Mouse (Mus musculus) liver, embryonic 16.5 days (tissue): ENCODE data around the gene Cdh23. TPM values are rescaled to one million over a fixed set of nuclear protein-coding genes. Genes with fewer than 3 reads are reported as not detected.

Source experiments
- ATAC-seq: fragments of 200-750 bp; cut with Nextera tagmentation; 2 replicates; pipeline ENCODE4 v1.8.0; 2017; ENCODE audit warnings: low read depth, mild to moderate bottlenecking, moderate number of reproducible peaks, moderate library complexity
- H3K27ac ChIP-seq: fragments of 300-500 bp; sonication (generic); 2 replicates; pipeline ENCODE4 v1.5.1; 2014; ENCODE audit warnings: mild to moderate bottlenecking, low read length
- H3K27me3 ChIP-seq: fragments of 300-500 bp; sonication (generic); 2 replicates; pipeline ENCODE4 v1.6.1; 2014; ENCODE audit warnings: low read depth, low read length, mixed read lengths; ENCODE audit not compliant: control insufficient read depth, insufficient read depth
- H3K36me3 ChIP-seq: fragments of 300-500 bp; sonication (generic); 2 replicates; pipeline ENCODE4 v1.6.1; 2014; ENCODE audit warnings: mild to moderate bottlenecking; ENCODE audit not compliant: control insufficient read depth, insufficient read depth
- H3K4me1 ChIP-seq: fragments of 300-500 bp; sonication (generic); 2 replicates; pipeline ENCODE4 v1.6.1; 2014; ENCODE audit warnings: low read depth, low read length, mixed read lengths; ENCODE audit not compliant: control insufficient read depth
- H3K4me2 ChIP-seq: fragments of 300-500 bp; sonication (generic); 2 replicates; pipeline ENCODE4 v1.6.1; 2014; ENCODE audit warnings: low read depth, low read length, mixed read lengths
- H3K4me3 ChIP-seq: fragments of 300-500 bp; sonication (generic); 2 replicates; pipeline ENCODE4 v1.5.1; 2014; ENCODE audit warnings: low read depth, mild to moderate bottlenecking, low read length
- H3K9ac ChIP-seq: fragments of 300-500 bp; sonication (generic); 2 replicates; pipeline ENCODE4 v1.6.1; 2014; ENCODE audit warnings: low read depth, low read length
- H3K9me3 ChIP-seq: fragments of 300-500 bp; sonication (generic); replicated peaks from 2 replicates; pipeline ENCODE4 v1.6.1; 2016; ENCODE audit warnings: low read length; ENCODE audit not compliant: control insufficient read depth
- WGBS: fragments of 180-500 bp; shearing (Covaris S2); extraction: QIAGEN DNeasy Blood & Tissue Kit; methylation state at CpG from one replicate; pipeline ENCODE4 v1.1.7; 2014; ENCODE audit not compliant: insufficient replicate concordance; 5-methylcytosine and 5-hydroxymethylcytosine counted together
- polyA plus RNA-seq: library from polyadenylated mRNA; unstranded; fragments of >200 nt; fragmentation: Nextera tagmentation; extraction: Ambion mirVana; gene quantifications from 2 replicates; pipeline ENCODE4 v1.2.1, GENCODE M21; 2015

Cdh23 gene
- polyA plus RNA-seq, 1 experiment from 2014 or later = 0.65 TPM

DNA sequence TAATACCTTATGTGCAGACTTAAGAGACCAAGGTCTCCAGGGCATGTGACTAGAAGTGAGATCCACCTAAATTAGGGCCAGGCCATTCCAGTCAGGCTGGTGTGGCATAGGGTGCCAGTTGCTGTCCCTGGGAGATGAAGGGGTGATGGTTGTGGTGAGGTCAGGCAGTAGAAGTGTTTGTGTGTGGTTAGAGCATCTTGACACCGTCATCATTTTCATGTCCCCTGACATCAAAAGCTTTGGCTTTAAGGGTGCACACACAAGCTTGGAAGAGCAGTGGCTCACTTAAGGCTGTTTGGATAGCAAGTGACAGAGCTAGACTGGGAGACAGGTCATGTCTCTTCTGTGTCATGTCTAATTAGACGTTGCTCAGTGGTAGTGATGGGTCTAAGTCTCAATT, 408.6 kb downstream of the Cdh23 start:
- Histone ChIP-seq H3K4me3 (no peak overlapping the region), H3K9ac (no peak overlapping the region), H3K27ac (no peak overlapping the region), H3K4me2 (no peak overlapping the region), H3K27me3 (no peaks in the 10 kb centered on the region), H3K4me1 (peaks cover 50% of the 10 kb centered on the region), H3K9me3 (no peaks in the 10 kb centered on the region), H3K36me3 (0 out of 2 replicates have a peak, but pooled peaks cover 3% of the 10 kb centered on the region)
- 61% methylated on average over 2 of the region's 2 CpGs for WGBS
- no peak for ATAC-seq

DNA sequence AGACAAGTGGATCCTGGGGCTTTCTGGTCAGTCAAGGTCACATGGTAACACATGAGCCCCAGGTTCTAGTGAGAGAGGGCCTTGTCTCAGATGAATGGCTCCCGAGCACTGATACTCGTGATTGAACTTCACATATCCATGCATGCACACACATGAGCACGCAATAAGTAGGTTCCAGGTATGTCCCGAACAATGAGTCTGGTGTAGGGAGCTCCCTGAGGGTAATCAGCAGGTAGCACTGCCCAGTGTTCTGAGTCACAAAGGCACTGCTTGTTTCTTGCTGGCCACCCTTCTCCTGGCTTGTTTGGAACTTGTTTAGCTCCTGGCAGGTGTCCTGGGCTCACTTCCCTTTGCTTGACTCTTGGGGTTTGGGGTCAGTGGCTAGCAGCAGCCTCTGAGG, 409.1 kb downstream of the Cdh23 start:
- H3K27ac ChIP-seq = no peak overlapping the region
- no peak overlapping the region for H3K9ac ChIP-seq
- H3K27me3 ChIP-seq = no peaks in the 10 kb centered on the region
- ATAC-seq = no peak
- no peaks in the 10 kb centered on the region for H3K36me3 ChIP-seq
- no peak overlapping the region for H3K4me2 ChIP-seq
- peaks cover 55% of the 10 kb centered on the region for H3K4me1 ChIP-seq
- H3K4me3 ChIP-seq = no peak overlapping the region
- H3K9me3 ChIP-seq = no peaks in the 10 kb centered on the region
- 74% methylated on average over 4 of the region's 4 CpGs for WGBS

DNA sequence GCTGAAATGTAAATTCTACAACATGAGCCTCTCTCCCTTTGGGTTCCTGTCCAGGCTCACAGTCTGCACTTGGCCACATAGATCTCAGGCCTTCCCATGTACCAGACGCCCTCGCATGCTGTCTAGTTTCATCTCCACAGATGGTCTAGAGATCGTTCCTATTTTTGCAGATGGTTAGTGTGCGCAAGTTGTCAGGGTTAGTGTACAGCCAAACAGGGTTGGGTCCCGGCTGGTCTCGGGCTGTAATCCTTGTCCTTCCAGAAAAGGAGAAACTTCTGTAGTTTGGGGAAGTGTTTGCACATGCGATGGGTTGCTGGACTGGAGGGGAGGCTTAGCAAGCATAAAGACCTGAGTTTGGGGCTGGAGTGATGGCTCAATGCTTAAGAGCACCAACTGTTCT, 409.7 kb downstream of the Cdh23 start:
- Histone ChIP-seq H3K9ac (no peak overlapping the region), H3K9me3 (no peaks in the 10 kb centered on the region), H3K27ac (no peak overlapping the region), H3K36me3 (no peaks in the 10 kb centered on the region), H3K4me1 (peaks cover 57% of the 10 kb centered on the region), H3K27me3 (no peaks in the 10 kb centered on the region), H3K4me3 (no peak overlapping the region), H3K4me2 (no peak overlapping the region)
- ATAC-seq = no peak
- 59% methylated on average over 7 of the region's 7 CpGs for whole genome bisulfite sequencing

DNA sequence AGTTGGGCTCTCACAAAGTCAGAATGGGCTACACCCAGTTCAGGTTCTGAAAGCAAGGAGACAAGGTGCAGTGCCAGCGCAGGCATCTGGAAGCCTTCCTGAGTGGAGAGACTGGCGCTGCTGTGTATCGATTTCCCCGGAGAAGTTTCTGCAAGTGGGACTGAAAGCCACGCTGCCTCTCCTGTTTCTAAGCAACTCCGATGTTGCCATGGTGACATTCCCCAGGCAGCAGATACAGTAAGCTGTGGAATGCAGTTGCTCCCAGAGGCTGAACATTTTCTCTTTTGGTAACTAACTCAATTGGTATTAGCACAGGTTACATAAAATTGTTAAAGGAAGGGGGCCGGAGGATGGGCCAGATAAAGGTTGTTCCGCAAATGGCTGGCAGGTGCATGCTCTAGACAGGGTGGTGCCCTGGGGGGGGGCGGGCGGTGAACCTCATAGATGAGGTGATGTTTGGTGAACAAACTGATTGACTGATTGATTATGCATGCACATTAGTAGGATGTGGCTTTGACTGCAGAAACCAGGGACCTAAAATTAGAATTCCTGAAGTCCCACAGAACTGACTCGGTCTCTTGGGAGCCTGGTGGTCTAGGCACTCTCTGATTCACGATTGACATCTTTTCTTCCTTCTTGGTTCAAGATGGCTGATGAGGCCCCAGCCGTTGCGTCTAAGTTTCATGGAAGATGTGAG, 410.5 kb downstream of the Cdh23 start:
- Histone ChIP-seq H3K36me3 (no peaks in the 10 kb centered on the region), H3K9ac (no peak overlapping the region), H3K27ac (no peak overlapping the region), H3K27me3 (no peaks in the 10 kb centered on the region), H3K9me3 (no peaks in the 10 kb centered on the region), H3K4me2 (no peak overlapping the region), H3K4me1 (peaks cover 50% of the 10 kb centered on the region), H3K4me3 (no peak overlapping the region)
- ATAC-seq = no peak
- WGBS = 68% methylated on average over 14 of the region's 14 CpGs

DNA sequence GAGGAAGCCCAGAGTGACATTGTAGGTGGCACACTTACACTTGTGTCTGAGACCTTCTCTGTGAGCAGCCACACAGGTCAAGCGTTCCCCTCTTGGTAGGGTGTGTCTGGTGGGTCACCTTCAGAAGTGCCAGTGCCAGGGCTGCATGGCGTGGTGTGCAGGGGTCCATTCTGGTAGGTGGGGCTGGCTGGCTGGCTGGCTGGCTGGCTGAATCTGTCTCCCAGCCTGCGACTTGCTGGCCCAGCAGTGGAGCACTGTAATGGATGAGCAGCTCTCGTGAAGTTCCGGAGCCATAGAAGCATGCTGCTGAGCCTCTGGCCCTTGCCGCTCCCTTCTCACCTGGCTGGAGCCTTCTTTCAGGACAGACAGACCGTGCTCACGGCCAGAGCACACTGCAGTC, 411.1 kb downstream of the Cdh23 start:
- no peak overlapping the region for H3K4me3 ChIP-seq
- no peak overlapping the region for H3K9ac ChIP-seq

DNA sequence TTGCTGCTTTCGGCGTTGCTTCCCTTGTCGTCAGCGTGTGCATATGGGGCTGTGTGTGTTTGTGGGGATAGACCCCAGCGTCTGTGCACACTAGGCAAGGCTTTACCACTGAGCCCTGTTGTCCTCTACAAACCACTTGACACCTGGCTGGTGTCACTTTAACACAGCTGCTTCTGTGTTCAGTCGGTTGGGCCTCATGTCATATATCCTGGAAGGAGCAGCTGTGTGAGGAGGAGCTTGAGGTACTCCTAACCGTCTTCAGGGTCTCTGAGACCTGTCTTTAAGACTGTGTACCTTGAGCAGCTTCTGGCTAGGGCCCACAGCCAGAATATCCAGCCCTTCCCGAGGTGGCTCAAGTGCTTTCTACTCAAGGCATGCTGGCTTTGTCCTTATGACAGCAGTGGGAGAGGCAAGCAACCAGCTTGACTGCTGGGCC, 411.6 kb downstream of the Cdh23 start:
- Histone ChIP-seq H3K9ac (no peak overlapping the region), H3K4me2 (no peak overlapping the region), H3K27me3 (no peaks in the 10 kb centered on the region), H3K36me3 (no peaks in the 10 kb centered on the region), H3K9me3 (no peaks in the 10 kb centered on the region), H3K4me3 (peak overlapping the region; percentile 19), H3K4me1 (peaks cover 46% of the 10 kb centered on the region), H3K27ac (peak overlapping the region; percentile 58)
- WGBS = 32% methylated on average over 8 of the region's 8 CpGs
- no peak for ATAC-seq

More for the DNA sequence above, 411.1 kb downstream of the Cdh23 start:
- ATAC-seq = no peak
- 75% methylated on average over 8 of the region's 8 CpGs for WGBS
- H3K9me3 ChIP-seq = no peaks in the 10 kb centered on the region
- H3K4me1 ChIP-seq = peaks cover 46% of the 10 kb centered on the region
- no peaks in the 10 kb centered on the region for H3K36me3 ChIP-seq
- 0 out of 2 replicates have a peak overlapping the region, but pooled peaks have one; percentile 4 for H3K4me2 ChIP-seq
- H3K27ac ChIP-seq = peak overlapping the region; percentile 49
- no peaks in the 10 kb centered on the region for H3K27me3 ChIP-seq

DNA sequence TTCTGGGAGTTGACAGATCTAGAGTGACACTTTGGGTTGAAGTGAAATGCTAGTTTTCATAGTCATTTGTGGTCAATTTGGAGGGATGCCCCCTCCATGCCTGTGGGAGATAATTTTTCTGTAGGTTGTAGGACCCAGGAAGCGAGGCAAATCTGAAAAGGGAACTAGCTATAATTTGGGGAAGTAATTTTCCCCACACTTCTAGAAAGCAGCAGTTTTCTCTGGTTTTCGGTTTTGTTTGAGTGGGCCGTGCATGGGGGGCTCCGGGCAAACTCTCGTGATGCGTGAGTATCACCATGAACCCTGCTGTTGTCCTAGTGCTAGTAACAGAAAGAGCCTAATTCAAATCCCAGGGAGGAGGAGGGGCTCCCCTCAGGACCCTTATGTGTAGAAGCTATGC, 412.0 kb downstream of the Cdh23 start:
- H3K9me3 ChIP-seq = no peaks in the 10 kb centered on the region
- peak overlapping the region; percentile 19 for H3K4me3 ChIP-seq
- WGBS = 38% methylated on average over 6 of the region's 6 CpGs
- peak overlapping the region; percentile 58; the same call in 1 of the 2 replicates for H3K27ac ChIP-seq
- peaks cover 45% of the 10 kb centered on the region for H3K4me1 ChIP-seq
- ATAC-seq = no peak
- H3K36me3 ChIP-seq = no peaks in the 10 kb centered on the region
- no peak overlapping the region for H3K9ac ChIP-seq
- no peaks in the 10 kb centered on the region for H3K27me3 ChIP-seq
- no peak overlapping the region for H3K4me2 ChIP-seq

DNA sequence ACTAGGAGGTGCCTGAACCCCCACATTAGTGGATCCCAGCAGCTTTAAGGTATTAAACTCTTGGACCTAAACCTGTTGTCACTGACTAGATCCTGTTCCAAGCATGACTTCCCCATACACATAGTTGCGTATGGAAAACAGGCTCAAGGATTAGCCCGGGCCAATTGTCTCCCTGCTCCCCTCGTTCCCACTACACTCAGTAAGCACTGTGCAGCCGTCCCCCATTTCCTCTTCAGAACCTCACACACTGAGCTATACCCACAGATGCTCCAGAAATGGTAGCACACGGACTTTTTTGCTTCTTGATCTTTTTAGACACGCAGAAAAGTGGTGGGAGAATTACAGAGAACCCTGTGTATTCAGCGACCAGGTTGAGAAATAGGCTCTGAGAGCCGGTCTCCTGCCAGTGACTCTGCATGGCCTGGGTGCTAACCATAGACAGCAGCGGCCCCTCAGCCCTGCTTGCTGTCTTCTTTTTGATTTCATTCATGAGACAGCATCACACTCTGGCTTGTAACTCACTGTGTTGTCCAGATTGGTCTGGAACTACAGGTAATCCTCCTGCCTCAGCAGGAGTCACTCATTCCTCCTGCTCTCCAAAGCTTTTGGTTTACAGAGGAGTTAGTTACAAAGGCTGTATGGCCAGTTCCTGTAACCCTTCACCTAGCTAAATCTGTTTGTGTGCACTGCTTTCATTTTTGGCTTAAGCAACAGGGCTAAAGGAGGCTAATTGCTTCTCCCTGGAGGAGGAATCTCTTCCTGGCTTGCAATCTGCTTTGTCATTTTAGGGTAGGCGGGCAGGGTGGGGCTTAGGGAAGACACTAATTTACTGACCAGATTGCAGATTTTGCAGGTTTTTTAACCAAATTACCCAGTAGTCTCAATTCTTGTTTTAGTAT, 413.9 kb downstream of the Cdh23 start:
- peak overlapping the region; percentile 22 for H3K4me2 ChIP-seq
- H3K4me3 ChIP-seq = no peak overlapping the region
- peak; percentile 17; the same call in 1 of the 2 replicates for ATAC-seq
- no peaks in the 10 kb centered on the region for H3K9me3 ChIP-seq
- H3K27ac ChIP-seq = peak overlapping the region; percentile 73
- WGBS = 62% methylated on average over 10 of the region's 10 CpGs
- H3K9ac ChIP-seq = no peak overlapping the region
- H3K4me1 ChIP-seq = peaks cover 48% of the 10 kb centered on the region
- H3K36me3 ChIP-seq = no peaks in the 10 kb centered on the region
- H3K27me3 ChIP-seq = no peaks in the 10 kb centered on the region

DNA sequence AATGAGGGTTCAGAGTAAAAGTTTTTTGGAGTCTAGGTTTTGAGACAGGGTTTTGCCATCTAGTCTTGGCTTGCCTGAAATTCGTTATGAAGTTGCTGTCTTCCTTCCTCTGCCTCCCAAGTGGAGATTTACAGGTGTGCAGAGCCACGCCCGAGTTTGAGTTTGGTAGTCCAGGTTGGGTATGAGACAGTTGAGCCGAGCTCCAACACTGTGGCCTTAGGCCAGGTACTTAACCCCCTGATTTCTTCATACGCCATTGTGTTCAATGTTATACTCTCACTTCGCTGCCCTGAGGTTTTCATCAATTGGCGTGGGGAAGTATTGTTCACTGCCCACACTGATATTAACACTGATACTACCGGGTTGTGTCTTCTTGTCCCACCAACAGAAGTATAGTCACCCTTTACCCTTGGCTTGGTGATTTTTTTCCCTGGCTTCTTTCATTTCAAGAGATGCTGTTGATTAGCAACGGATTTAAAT, 414.7 kb downstream of the Cdh23 start:
- Histone ChIP-seq H3K36me3 (no peaks in the 10 kb centered on the region), H3K9ac (no peak overlapping the region), H3K4me2 (no peak overlapping the region), H3K4me1 (peaks cover 54% of the 10 kb centered on the region), H3K27me3 (no peaks in the 10 kb centered on the region), H3K9me3 (no peaks in the 10 kb centered on the region), H3K4me3 (no peak overlapping the region), H3K27ac (no peak overlapping the region)
- WGBS = 71% methylated on average over 9 of the region's 9 CpGs
- no peak for ATAC-seq
